In the genomic region with DNA sequence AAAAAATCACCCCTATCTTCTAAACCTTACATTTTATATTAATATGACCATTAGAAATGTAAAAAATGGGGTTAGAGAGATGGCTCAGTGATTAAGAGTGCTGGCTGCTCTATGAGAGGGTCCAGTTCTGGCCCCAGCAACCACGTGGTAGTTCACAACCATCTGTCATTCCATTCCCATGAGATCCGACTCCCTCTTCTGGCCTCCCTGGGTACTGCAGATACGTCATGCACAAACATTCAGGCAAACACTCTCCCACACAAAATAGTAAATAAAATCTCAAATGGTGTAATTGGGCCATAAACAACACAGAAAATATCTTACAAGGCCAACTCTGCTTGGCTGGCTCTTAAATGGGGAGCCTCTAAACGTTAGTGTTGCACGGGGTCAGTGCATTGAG, we compare ENCODE assay signal across 15 mouse cellular contexts.
DNase-seq lines count a peak whose midpoint lies in the region; ATAC-seq and TF ChIP-seq lines count a peak whose summit lies in the region.
"Had no signal": no experiment of that assay in that cellular context is flagged by ENCODE, and none has a peak within 500 bp of the region (broad histone marks: within the 10 kb centered on the region; RNA-seq: fewer than 3 reads in every experiment).

No protein-coding gene starts in this region.

- TF ChIP-seq EP300 in MEL (IDR thresholded peaks at IDR 0.05; ENCODE audit: low read depth in 1 of 2, low read length in 2 of 2): no peak

- H3K36me3 ChIP-seq in kidney, adult 2 months (ENCODE audit: control insufficient read depth, insufficient read depth, low read length): no peaks in the 10 kb centered on the region
- H3K36me3 ChIP-seq in kidney, embryonic 16.5 days (ENCODE audit: insufficient read depth, low read length): no peaks in the 10 kb centered on the region
- no peaks in the 10 kb centered on the region for H3K36me3 ChIP-seq in midbrain, postnatal 0 days (ENCODE audit: insufficient read depth, low read length)
- no peaks in the 10 kb centered on the region for H3K36me3 ChIP-seq in midbrain, embryonic 13.5 days
- H3K36me3 ChIP-seq in MEL (ENCODE audit: control insufficient read depth in 1 of 2, insufficient read depth in 2 of 2, low read length in 2 of 2): no peaks in the 10 kb centered on the region
- H3K36me3 ChIP-seq in hindbrain, embryonic 10.5 days: no peaks in the 10 kb centered on the region
- H3K36me3 ChIP-seq: hindbrain, embryonic 15.5 days; limb, embryonic 12.5 days had no signal

- TF ChIP-seq CTCF in kidney, adult 2 months (conservative IDR thresholded peaks at IDR 0.05; ENCODE audit: insufficient read depth, insufficient read length, low read depth, low read length): 0 out of 2 replicates have a peak, but pooled peaks have one; percentile 8
- TF ChIP-seq CTCF in midbrain, postnatal 0 days (IDR thresholded peaks at IDR 0.05): peak; percentile 47
- TF ChIP-seq CTCF in MEL (IDR thresholded peaks at IDR 0.05 in 2 of 3, conservative IDR thresholded peaks at IDR 0.05 in 1 of 3; ENCODE audit: control insufficient read depth in 1 of 3, insufficient read depth in 1 of 3, low read depth in 2 of 3, low read length in 3 of 3, poor library complexity in 1 of 3, severe bottlenecking in 1 of 3): peak; percentile 12 to 46 (median 32); a peak in 4 of 6 replicates

- no peaks in the 10 kb centered on the region for H3K4me1 ChIP-seq in kidney, adult 2 months (ENCODE audit: control insufficient read depth, insufficient read depth, low read length)
- no peaks in the 10 kb centered on the region for H3K4me1 ChIP-seq in kidney, embryonic 16.5 days (ENCODE audit: insufficient read depth, low read length)
- no peaks in the 10 kb centered on the region for H3K4me1 ChIP-seq in midbrain, postnatal 0 days (ENCODE audit: insufficient read depth, low read length)
- H3K4me1 ChIP-seq in midbrain, embryonic 13.5 days (replicated peaks): peaks cover 3% of the 10 kb centered on the region; the same call in 1 of the 2 replicates
- no peaks in the 10 kb centered on the region for H3K4me1 ChIP-seq in MEL (ENCODE audit: control insufficient read depth in 1 of 2, insufficient read depth in 2 of 2, low read length in 2 of 2)
- H3K4me1 ChIP-seq in hindbrain, embryonic 10.5 days (replicated peaks): peaks cover 3% of the 10 kb centered on the region; the same call in 1 of the 2 replicates
- H3K4me1 ChIP-seq: hindbrain, embryonic 15.5 days had no signal

- H3K27me3 ChIP-seq in kidney, adult 2 months (replicated peaks; ENCODE audit: control insufficient read depth, insufficient read depth, low read length): no peaks in the 10 kb centered on the region
- no peaks in the 10 kb centered on the region for H3K27me3 ChIP-seq in kidney, embryonic 16.5 days (ENCODE audit: insufficient read depth, low read length)
- H3K27me3 ChIP-seq in midbrain, postnatal 0 days (ENCODE audit: insufficient read depth, low read length): no peaks in the 10 kb centered on the region
- no peaks in the 10 kb centered on the region for H3K27me3 ChIP-seq in midbrain, embryonic 13.5 days
- no peaks in the 10 kb centered on the region for H3K27me3 ChIP-seq in MEL (ENCODE audit: control insufficient read depth in 1 of 2, insufficient read depth in 2 of 2, low read length in 2 of 2)
- no peaks in the 10 kb centered on the region for H3K27me3 ChIP-seq in hindbrain, embryonic 10.5 days (ENCODE audit: insufficient read depth, poor library complexity, severe bottlenecking)
- H3K27me3 ChIP-seq: hindbrain, embryonic 15.5 days; limb, embryonic 12.5 days had no signal

- no peaks in the 10 kb centered on the region for H3K79me2 ChIP-seq in MEL (ENCODE audit: control insufficient read depth, insufficient read depth, low read length, poor library complexity)

- TF ChIP-seq RAD21 in MEL (IDR thresholded peaks at IDR 0.05; ENCODE audit: low read depth, low read length): no peak; the same call in 1 of the 2 replicates

- no peaks in the 10 kb centered on the region for H3K9me3 ChIP-seq in kidney, embryonic 16.5 days (ENCODE audit: low read length)
- H3K9me3 ChIP-seq in midbrain, postnatal 0 days (ENCODE audit: low read length): no peaks in the 10 kb centered on the region
- H3K9me3 ChIP-seq in midbrain, embryonic 13.5 days: no peaks in the 10 kb centered on the region
- H3K9me3 ChIP-seq in MEL (replicated peaks; ENCODE audit: insufficient read depth, low read length): no peaks in the 10 kb centered on the region
- no peaks in the 10 kb centered on the region for H3K9me3 ChIP-seq in hindbrain, embryonic 10.5 days
- H3K9me3 ChIP-seq: hindbrain, embryonic 15.5 days; limb, embryonic 12.5 days had no signal

- WGBS in kidney, adult 2 months: 70% methylated on average over 5 of the region's 5 CpGs
- 74% methylated on average over 5 of the region's 5 CpGs for WGBS in kidney, embryonic 16.5 days
- 70% methylated on average over 5 of the region's 5 CpGs for WGBS in midbrain, postnatal 0 days
- 74% methylated on average over 5 of the region's 5 CpGs for WGBS in midbrain, embryonic 13.5 days
- WGBS in hindbrain, embryonic 10.5 days: 80% methylated on average over 5 of the region's 5 CpGs

- no peak for TF ChIP-seq POLR2A in kidney, adult 2 months (IDR thresholded peaks at IDR 0.05; ENCODE audit: low read depth, low read length)
- TF ChIP-seq POLR2A in MEL (IDR thresholded peaks at IDR 0.05; ENCODE audit: control insufficient read depth in 1 of 2, insufficient read depth in 1 of 2, low read depth in 1 of 2, low read length in 2 of 2, poor library complexity in 1 of 2): no peak

- DNase-seq in kidney, adult 2 months: no peak
- no peak for DNase-seq in midbrain, postnatal 0 days (ENCODE audit: low spot score)
- DNase-seq in MEL (ENCODE audit: low read depth, low spot score): peak; percentile 12
- DNase-seq in induced T-regulatory cell, adult 2 months (ENCODE audit: low read depth): peak; percentile 27
- no peak for DNase-seq in adipocyte (ENCODE audit: low spot score)
- no peak for DNase-seq in hindbrain, embryonic 10.5 days (ENCODE audit: low spot score)
- DNase-seq: adrenal gland, postnatal 25 days; cerebellum, adult 18-20 months; midbrain, embryonic 14.5 days; right cerebral cortex, postnatal 14 days had no signal

- no peak for ATAC-seq in kidney, embryonic 16.5 days (ENCODE audit: low FRiP score, low TSS enrichment)
- no peak for ATAC-seq in midbrain, postnatal 0 days (ENCODE audit: low FRiP score)
- ATAC-seq in midbrain, embryonic 13.5 days: no peak

- no peak overlapping the region for H3K4me3 ChIP-seq in kidney, adult 2 months (ENCODE audit: insufficient read depth, low read depth, low read length)
- H3K4me3 ChIP-seq in kidney, embryonic 16.5 days (ENCODE audit: low read length): no peak overlapping the region
- no peak overlapping the region for H3K4me3 ChIP-seq in midbrain, postnatal 0 days (ENCODE audit: low read depth, low read length)
- H3K4me3 ChIP-seq in midbrain, embryonic 13.5 days (replicated peaks): no peak overlapping the region
- H3K4me3 ChIP-seq in MEL (ENCODE audit: control insufficient read depth in 1 of 2, insufficient read depth in 1 of 2, low read depth in 2 of 2, low read length in 2 of 2): no peak overlapping the region
- no peak overlapping the region for H3K4me3 ChIP-seq in hindbrain, embryonic 10.5 days
- H3K4me3 ChIP-seq: erythroblast, embryonic 14.5 days; hindbrain, embryonic 15.5 days; limb, embryonic 12.5 days had no signal

- H3K9ac ChIP-seq in kidney, embryonic 16.5 days (replicated peaks; ENCODE audit: low read length): no peak overlapping the region
- no peak overlapping the region for H3K9ac ChIP-seq in midbrain, postnatal 0 days (replicated peaks; ENCODE audit: low read length, poor library complexity, severe bottlenecking)
- H3K9ac ChIP-seq in midbrain, embryonic 13.5 days (replicated peaks): no peak overlapping the region
- H3K9ac ChIP-seq in MEL (ENCODE audit: control insufficient read depth, low read depth, low read length, poor library complexity, severe bottlenecking): no peak overlapping the region
- H3K9ac ChIP-seq: hindbrain, embryonic 15.5 days; limb, embryonic 12.5 days had no signal

- no peak overlapping the region for H3K27ac ChIP-seq in kidney, adult 2 months (ENCODE audit: insufficient read depth, low read depth, low read length)
- no peak overlapping the region for H3K27ac ChIP-seq in kidney, embryonic 16.5 days (ENCODE audit: low read length)
- H3K27ac ChIP-seq in midbrain, postnatal 0 days (ENCODE audit: low read depth, low read length): no peak overlapping the region
- H3K27ac ChIP-seq in midbrain, embryonic 13.5 days: no peak overlapping the region
- no peak overlapping the region for H3K27ac ChIP-seq in MEL (ENCODE audit: control insufficient read depth, low read depth, low read length)
- H3K27ac ChIP-seq in hindbrain, embryonic 10.5 days: no peak overlapping the region
- H3K27ac ChIP-seq: hindbrain, embryonic 15.5 days; limb, embryonic 12.5 days had no signal

- no peak overlapping the region for H3K4me2 ChIP-seq in kidney, embryonic 16.5 days (replicated peaks; ENCODE audit: low read depth, low read length)
- no peak overlapping the region for H3K4me2 ChIP-seq in midbrain, postnatal 0 days (ENCODE audit: low read depth, low read length, poor library complexity, severe bottlenecking)
- H3K4me2 ChIP-seq in midbrain, embryonic 13.5 days (replicated peaks): no peak overlapping the region
- H3K4me2 ChIP-seq: hindbrain, embryonic 15.5 days; limb, embryonic 12.5 days had no signal

TF ChIP-seq in MEL, 35 proteins besides CTCF, POLR2A, EP300 and RAD21:
- TF ChIP-seq JUND (IDR thresholded peaks at IDR 0.05; ENCODE audit: low read depth, low read length) (no peak), CHD2 (IDR thresholded peaks at IDR 0.05; ENCODE audit: low read length) (no peak), SMC3 (IDR thresholded peaks at IDR 0.05; ENCODE audit: low read depth, low read length) (peak; percentile 25)
TF ChIP-seq in MEL: peak in this region for 1.

Comparison
In these comparisons a context has a peak if more than half of its experiments do, and no peak if none do; other contexts are left out.
1. DNase-seq: peak in MEL (single experiment) and induced T-regulatory cell, adult 2 months (single experiment); none in kidney, adult 2 months (single experiment), midbrain, postnatal 0 days (single experiment), adipocyte (single experiment) and hindbrain, embryonic 10.5 days (single experiment).
2. Peak in every context shown above with its lines, with median percentiles within 50 percentile points of each other: CTCF ChIP-seq.